Mouse (Mus musculus): ENCODE results near the gene Prkca. TPM values are rescaled to one million over a fixed set of nuclear protein-coding genes. Genes with fewer than 3 reads are reported as not detected.

Gene Prkca
- polyA plus RNA-seq, 1 experiment from 2014 or later = 9.7 TPM

DNA sequence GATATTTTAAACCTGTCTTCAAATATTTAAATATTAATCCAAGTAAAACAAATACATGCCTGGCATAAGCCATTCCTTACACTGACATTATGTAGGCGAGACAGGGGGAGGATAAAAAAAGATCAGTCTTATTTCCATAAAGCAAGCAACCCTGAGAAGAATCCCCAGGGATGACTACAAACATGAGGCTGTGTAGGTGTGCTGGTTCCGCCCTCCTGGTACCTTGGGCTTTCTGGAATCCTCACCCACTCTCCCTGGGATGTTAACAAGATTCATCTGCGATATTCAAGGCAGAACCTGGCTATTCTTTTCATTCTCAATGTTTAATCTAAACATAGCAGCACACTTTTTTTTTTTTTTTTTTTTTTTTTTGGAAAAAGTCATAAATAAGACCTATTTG, 289.1 kb downstream of the Prkca start:
- no peak for ATAC-seq (ENCODE audit: borderline replicate concordance, extremely low read depth, low FRiP score, low TSS enrichment)
- H3K27me3 ChIP-seq = no peaks in the 10 kb centered on the region
- H3K36me3 ChIP-seq = no peaks in the 10 kb centered on the region
- H3K9me3 ChIP-seq = no peaks in the 10 kb centered on the region
- no peak overlapping the region for H3K9ac ChIP-seq
- no peak overlapping the region for H3K4me2 ChIP-seq
- 74% methylated on average over 3 of the region's 3 CpGs for WGBS
- H3K4me3 ChIP-seq = no peak overlapping the region
- no peak overlapping the region for H3K27ac ChIP-seq
- no peaks in the 10 kb centered on the region for H3K4me1 ChIP-seq

DNA sequence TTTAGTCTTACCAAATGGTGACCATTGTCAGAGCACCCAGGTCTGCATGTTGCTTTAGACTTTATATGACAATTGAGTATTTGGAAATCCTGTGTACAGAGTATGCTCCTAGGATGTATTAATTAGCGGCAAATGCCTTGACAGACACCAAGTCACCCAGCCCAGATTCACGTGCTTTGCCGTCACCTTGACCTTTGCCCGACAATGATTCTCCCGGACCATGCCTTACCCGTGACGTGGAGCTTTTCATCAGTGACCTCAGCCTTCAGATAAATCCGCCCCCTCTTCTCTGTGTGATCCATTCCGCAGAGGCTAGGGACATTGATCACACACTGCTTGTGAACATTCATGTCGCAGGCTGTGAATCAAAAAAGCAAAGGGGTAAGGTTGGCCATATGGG, 290.0 kb downstream of the Prkca start:
- H3K27me3 ChIP-seq = no peaks in the 10 kb centered on the region

DNA sequence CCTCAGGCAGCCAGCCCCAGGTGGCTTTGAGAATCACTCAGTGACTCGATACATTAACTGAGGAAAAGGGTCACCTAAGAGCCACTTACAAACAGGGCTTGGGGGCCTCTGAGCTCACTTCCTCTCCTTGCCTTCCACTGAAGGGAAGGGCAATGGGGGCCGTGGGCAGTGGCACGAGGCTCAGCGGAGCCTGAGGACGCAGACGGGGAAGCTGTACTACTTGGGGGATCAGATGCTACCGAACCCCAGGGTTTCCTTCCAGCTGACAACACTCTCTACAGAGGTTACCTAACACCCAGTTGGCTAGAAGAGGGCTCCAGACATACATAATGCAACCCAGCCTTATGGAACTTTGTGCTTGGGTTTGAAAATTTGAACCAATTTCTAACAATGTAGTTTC, 302.1 kb downstream of the Prkca start:
- Histone ChIP-seq H3K4me2 (no peak overlapping the region), H3K9ac (no peak overlapping the region), H3K27ac (no peak overlapping the region), H3K9me3 (no peaks in the 10 kb centered on the region), H3K4me3 (no peak overlapping the region), H3K27me3 (no peaks in the 10 kb centered on the region), H3K36me3 (no peaks in the 10 kb centered on the region), H3K4me1 (no peaks in the 10 kb centered on the region)
- WGBS = 73% methylated on average over 7 of the region's 7 CpGs
- ATAC-seq (ENCODE audit: borderline replicate concordance, extremely low read depth, low FRiP score, low TSS enrichment) = no peak

More for the DNA sequence above, 290.0 kb downstream of the Prkca start:
- ATAC-seq (ENCODE audit: borderline replicate concordance, extremely low read depth, low FRiP score, low TSS enrichment) = no peak
- 82% methylated on average over 10 of the region's 10 CpGs for WGBS
- Histone ChIP-seq H3K4me3 (no peak overlapping the region), H3K4me1 (no peaks in the 10 kb centered on the region), H3K4me2 (no peak overlapping the region), H3K36me3 (no peaks in the 10 kb centered on the region), H3K9ac (no peak overlapping the region), H3K27ac (no peak overlapping the region), H3K9me3 (no peaks in the 10 kb centered on the region)

DNA sequence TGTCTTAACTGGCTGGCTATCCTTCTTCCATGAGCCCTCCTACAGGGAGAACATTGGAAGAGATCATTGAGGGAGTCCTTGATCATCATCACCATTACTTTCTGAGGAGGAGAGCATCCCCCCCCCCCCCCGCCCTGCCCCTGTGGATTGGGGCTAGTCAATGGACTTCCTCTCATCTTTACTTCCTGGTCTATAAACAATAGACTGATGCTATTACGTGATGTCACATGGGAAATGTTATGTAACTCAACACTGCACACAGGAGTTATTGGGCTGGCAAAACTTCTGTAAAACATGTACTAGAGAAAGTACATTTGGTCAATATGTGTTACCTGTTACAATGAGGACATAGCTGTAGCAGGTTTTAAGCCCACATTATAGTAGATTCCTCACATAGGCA, 302.9 kb downstream of the Prkca start:
- no peak overlapping the region for H3K4me3 ChIP-seq
- no peaks in the 10 kb centered on the region for H3K9me3 ChIP-seq
- H3K9ac ChIP-seq = no peak overlapping the region
- no peaks in the 10 kb centered on the region for H3K27me3 ChIP-seq
- 57% methylated on average over 2 of the region's 2 CpGs for WGBS
- no peak overlapping the region for H3K4me2 ChIP-seq
- H3K27ac ChIP-seq = no peak overlapping the region
- H3K36me3 ChIP-seq = no peaks in the 10 kb centered on the region
- no peak for ATAC-seq (ENCODE audit: borderline replicate concordance, extremely low read depth, low FRiP score, low TSS enrichment)
- H3K4me1 ChIP-seq = no peaks in the 10 kb centered on the region

- WGBS = 85% methylated on average over 17 of the region's 17 CpGs
- Histone ChIP-seq H3K4me1 (no peaks in the 10 kb centered on the region), H3K36me3 (no peaks in the 10 kb centered on the region), H3K27me3 (no peaks in the 10 kb centered on the region), H3K9ac (no peak overlapping the region), H3K4me2 (no peak overlapping the region), H3K4me3 (no peak overlapping the region), H3K9me3 (no peaks in the 10 kb centered on the region), H3K27ac (no peak overlapping the region)
- no peak for ATAC-seq (ENCODE audit: borderline replicate concordance, extremely low read depth, low FRiP score, low TSS enrichment)
Measured at GRCm38 (mm10) chr11:108039761-108040160, 304.0 kb downstream of the Prkca start.

GRCm38 (mm10) chr11:108038989-108039388, 304.7 kb downstream of the Prkca start:
- Histone ChIP-seq H3K27me3 (no peaks in the 10 kb centered on the region), H3K9ac (no peak overlapping the region), H3K4me3 (no peak overlapping the region), H3K27ac (no peak overlapping the region), H3K36me3 (no peaks in the 10 kb centered on the region), H3K4me1 (no peaks in the 10 kb centered on the region), H3K4me2 (no peak overlapping the region), H3K9me3 (no peaks in the 10 kb centered on the region)
- no peak for ATAC-seq (ENCODE audit: borderline replicate concordance, extremely low read depth, low FRiP score, low TSS enrichment)
- 83% methylated on average over 12 of the region's 12 CpGs for WGBS

DNA sequence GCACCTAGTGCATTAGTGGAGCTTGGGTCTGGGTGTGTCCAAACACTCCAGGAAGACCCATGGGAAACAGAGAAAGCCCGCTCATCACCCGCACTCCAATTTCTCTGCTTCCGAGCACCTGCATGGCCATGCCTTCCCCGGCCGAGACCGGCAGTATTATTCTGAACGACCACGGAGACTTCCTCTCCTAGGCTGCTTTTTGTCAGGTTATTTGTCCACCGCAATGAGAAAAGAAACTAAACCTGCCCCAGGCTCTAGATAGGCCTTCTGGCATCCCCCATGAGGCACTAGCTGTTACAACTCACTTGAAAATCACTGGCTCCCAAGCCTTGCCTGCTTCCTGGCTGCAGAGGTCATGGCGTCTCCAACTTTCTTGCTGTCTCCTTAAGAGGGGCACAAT, 307.4 kb downstream of the Prkca start:
- no peak for ATAC-seq (ENCODE audit: borderline replicate concordance, extremely low read depth, low FRiP score, low TSS enrichment)
- 90% methylated on average over 10 of the region's 10 CpGs for WGBS

GRCm38 (mm10) chr11:108035761-108036160, 308.0 kb downstream of the Prkca start:
- Histone ChIP-seq H3K4me3 (no peak overlapping the region), H3K4me1 (no peaks in the 10 kb centered on the region), H3K4me2 (no peak overlapping the region), H3K9ac (no peak overlapping the region), H3K27me3 (no peaks in the 10 kb centered on the region), H3K27ac (no peak overlapping the region), H3K36me3 (no peaks in the 10 kb centered on the region), H3K9me3 (no peaks in the 10 kb centered on the region)
- no peak for ATAC-seq (ENCODE audit: borderline replicate concordance, extremely low read depth, low FRiP score, low TSS enrichment)
- 80% methylated on average over 5 of the region's 5 CpGs for WGBS

More for the DNA sequence above, 307.4 kb downstream of the Prkca start:
- Histone ChIP-seq H3K36me3 (no peaks in the 10 kb centered on the region), H3K4me2 (no peak overlapping the region), H3K4me1 (no peaks in the 10 kb centered on the region), H3K9me3 (no peaks in the 10 kb centered on the region), H3K4me3 (no peak overlapping the region), H3K27ac (no peak overlapping the region), H3K9ac (no peak overlapping the region), H3K27me3 (no peaks in the 10 kb centered on the region)

GRCm38 (mm10) chr11:108034376-108034775, 309.4 kb downstream of the Prkca start:
- ATAC-seq (ENCODE audit: borderline replicate concordance, extremely low read depth, low FRiP score, low TSS enrichment) = no peak
- 55% methylated on average over 7 of the region's 7 CpGs for WGBS
- no peaks in the 10 kb centered on the region for H3K27me3 ChIP-seq
- no peak overlapping the region for H3K27ac ChIP-seq
- H3K9ac ChIP-seq = no peak overlapping the region
- H3K36me3 ChIP-seq = no peaks in the 10 kb centered on the region
- H3K4me2 ChIP-seq = no peak overlapping the region
- H3K4me1 ChIP-seq = no peaks in the 10 kb centered on the region
- H3K4me3 ChIP-seq = no peak overlapping the region
- H3K9me3 ChIP-seq = no peaks in the 10 kb centered on the region

DNA sequence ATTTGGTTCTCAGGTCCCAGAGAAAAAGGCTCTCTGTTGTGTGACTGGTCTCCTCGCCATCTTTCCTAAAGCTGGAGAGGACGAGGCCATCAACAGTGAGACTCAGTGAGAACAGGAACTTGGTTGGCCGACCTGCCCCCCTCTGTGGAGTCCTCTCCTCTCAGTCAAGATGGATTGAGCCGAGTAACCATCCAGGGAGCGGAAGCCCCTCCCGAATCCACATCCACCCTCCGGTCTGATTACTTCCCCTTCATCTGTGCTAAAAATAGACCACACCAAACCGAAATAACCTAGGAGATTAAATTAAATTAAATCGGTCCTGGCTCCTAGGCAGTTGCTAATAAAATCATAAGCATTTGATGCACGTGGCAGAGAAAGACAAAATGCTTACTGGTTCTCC, 311.2 kb downstream of the Prkca start:
- Histone ChIP-seq H3K9me3 (no peaks in the 10 kb centered on the region), H3K4me3 (no peak overlapping the region), H3K27ac (no peak overlapping the region), H3K4me2 (no peak overlapping the region), H3K4me1 (peaks cover 5% of the 10 kb centered on the region; the same call in 1 of the 2 replicates), H3K9ac (no peak overlapping the region), H3K36me3 (no peaks in the 10 kb centered on the region), H3K27me3 (no peaks in the 10 kb centered on the region)
- ATAC-seq (ENCODE audit: borderline replicate concordance, extremely low read depth, low FRiP score, low TSS enrichment) = no peak
- WGBS = 41% methylated on average over 10 of the region's 10 CpGs

- ATAC-seq (ENCODE audit: borderline replicate concordance, extremely low read depth, low FRiP score, low TSS enrichment) = no peak; the same call in 1 of the 2 replicates
- Histone ChIP-seq H3K4me3 (no peak overlapping the region), H3K4me2 (no peak overlapping the region), H3K27ac (no peak overlapping the region), H3K9ac (no peak overlapping the region), H3K4me1 (peaks cover 8% of the 10 kb centered on the region), H3K27me3 (no peaks in the 10 kb centered on the region), H3K9me3 (no peaks in the 10 kb centered on the region), H3K36me3 (no peaks in the 10 kb centered on the region)
- 42% methylated on average over 10 of the region's 10 CpGs for WGBS
Measured at GRCm38 (mm10) chr11:108030956-108031604, 312.6 kb downstream of the Prkca start.

DNA sequence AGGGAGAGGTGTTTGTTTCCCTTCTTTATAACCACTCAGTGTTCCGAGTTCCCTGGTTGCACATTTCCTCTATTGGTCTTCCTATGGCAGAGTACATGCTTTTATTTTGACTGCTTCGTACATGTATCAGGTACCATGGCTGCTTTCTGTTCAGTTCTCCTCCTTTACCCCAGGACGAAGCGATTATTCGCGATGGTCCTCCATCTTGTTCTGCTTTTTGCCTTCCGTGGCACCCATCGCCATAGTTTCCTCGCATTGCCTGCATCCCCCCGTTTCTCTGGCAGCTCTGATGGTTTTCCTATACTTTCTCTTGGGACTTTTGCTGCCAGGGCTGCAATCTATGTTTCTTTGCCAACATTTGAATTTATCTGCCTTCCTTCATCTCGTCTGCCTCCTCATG, 314.4 kb downstream of the Prkca start:
- ATAC-seq (ENCODE audit: borderline replicate concordance, extremely low read depth, low FRiP score, low TSS enrichment) = no peak

GRCm38 (mm10) chr11:108028398-108028797, 315.3 kb downstream of the Prkca start:
- no peak overlapping the region for H3K9ac ChIP-seq
- H3K27me3 ChIP-seq = no peaks in the 10 kb centered on the region
- no peak overlapping the region for H3K27ac ChIP-seq
- no peaks in the 10 kb centered on the region for H3K9me3 ChIP-seq
- WGBS = 38% methylated on average over 12 of the region's 12 CpGs
- no peak overlapping the region for H3K4me2 ChIP-seq
- H3K4me3 ChIP-seq = no peak overlapping the region
- H3K4me1 ChIP-seq = peaks cover 11% of the 10 kb centered on the region
- no peaks in the 10 kb centered on the region for H3K36me3 ChIP-seq
- 0 out of 2 replicates have a peak, but pooled peaks have one; percentile 39 for ATAC-seq (ENCODE audit: borderline replicate concordance, extremely low read depth, low FRiP score, low TSS enrichment)

More for the DNA sequence above, 314.4 kb downstream of the Prkca start:
- H3K36me3 ChIP-seq = no peaks in the 10 kb centered on the region
- 86% methylated on average over 11 of the region's 11 CpGs for WGBS
- H3K4me1 ChIP-seq = peaks cover 9% of the 10 kb centered on the region
- H3K4me2 ChIP-seq = no peak overlapping the region
- no peak overlapping the region for H3K9ac ChIP-seq
- H3K27ac ChIP-seq = no peak overlapping the region
- H3K4me3 ChIP-seq = no peak overlapping the region
- H3K27me3 ChIP-seq = no peaks in the 10 kb centered on the region
- no peaks in the 10 kb centered on the region for H3K9me3 ChIP-seq

Measured in lung, embryonic 15.5 days (tissue).